Mouse (Mus musculus) small intestine, adult 2 months (tissue): ENCODE results near the gene Med13l. TPM values are rescaled to one million over a fixed set of nuclear protein-coding genes. Genes with fewer than 3 reads are reported as not detected.

Source experiments
- H3K27ac ChIP-seq: fragments of 200-500 bp; 2 replicates; pipeline ENCODE4 v1.5.1; 2012; ENCODE audit warnings: low read depth, low read length, control low read depth, inconsistent platforms; ENCODE audit not compliant: insufficient read depth
- H3K27me3 ChIP-seq: fragments of 200-500 bp; 2 replicates; pipeline ENCODE4 v1.6.1; 2012; ENCODE audit warnings: mild to moderate bottlenecking, moderate library complexity, low read length, inconsistent platforms; ENCODE audit not compliant: control insufficient read depth, insufficient read depth
- H3K36me3 ChIP-seq: fragments of 200-500 bp; 2 replicates; pipeline ENCODE4 v1.6.1; 2012; ENCODE audit warnings: mild to moderate bottlenecking, low read length, control low read depth, inconsistent platforms; ENCODE audit not compliant: control insufficient read depth, insufficient read depth
- H3K4me1 ChIP-seq: fragments of 200-500 bp; 2 replicates; pipeline ENCODE4 v1.6.1; 2012; ENCODE audit warnings: low read length, inconsistent platforms, mixed read lengths; ENCODE audit not compliant: control insufficient read depth, insufficient read depth, insufficient read length
- H3K4me3 ChIP-seq: fragments of 200-500 bp; 2 replicates; pipeline ENCODE4 v1.5.1; 2012; ENCODE audit warnings: low read depth, mild to moderate bottlenecking, control low read depth, inconsistent platforms, low read length, moderate library complexity
- CTCF ChIP-seq: fragments of 200-500 bp; IDR thresholded peaks from 2 replicates; pipeline ENCODE4 v1.5.1; 2012; ENCODE audit warnings: low read depth, mild to moderate bottlenecking, control low read depth, inconsistent platforms, low read length, moderate library complexity, mixed read lengths; ENCODE audit not compliant: insufficient replicate concordance, insufficient read length; ENCODE audit errors: extremely low read depth
- POLR2A ChIP-seq: fragments of 200-500 bp; IDR thresholded peaks from 2 replicates; pipeline ENCODE4 v1.6.1; 2012; ENCODE audit warnings: low read depth, mild to moderate bottlenecking, control low read depth, inconsistent platforms, low read length, moderate library complexity
- WGBS: fragments of 180-500 bp; shearing (Covaris S2); methylation state at CpG from one replicate; pipeline ENCODE4 v1.1.7; 2018; 5-methylcytosine and 5-hydroxymethylcytosine counted together
- polyA plus RNA-seq: library from polyadenylated mRNA; depleted of rRNA; stranded (reverse); fragments of >200 nt; gene quantifications from 2 replicates; pipeline ENCODE4 v1.2.3, GENCODE M21; 2012

Med13l gene
- polyA plus RNA-seq, 1 experiment, result 13.6 TPM

DNA sequence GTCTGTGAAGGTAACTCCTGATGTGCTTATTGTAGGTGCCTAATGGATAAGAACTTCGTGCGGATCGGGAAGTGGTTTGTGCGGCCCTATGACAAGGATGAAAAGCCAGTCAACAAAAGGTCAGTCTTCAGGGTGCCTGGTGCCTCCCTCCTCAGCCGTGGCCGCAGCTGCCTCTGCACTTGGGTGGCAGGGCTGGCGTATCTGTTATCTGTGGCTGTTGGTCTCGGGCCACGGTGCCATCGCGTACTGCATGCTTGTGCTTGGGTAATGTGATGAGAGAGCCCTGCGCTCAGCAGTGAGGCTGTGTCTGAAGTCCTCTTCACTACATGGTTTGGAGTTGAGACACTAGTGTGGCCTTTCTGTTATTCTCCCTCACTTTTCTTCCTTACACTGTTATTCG lies 120.4 kb downstream of the Med13l start:
- WGBS, result 90% methylated on average over 13 of the region's 13 CpGs

GRCm38 (mm10) chr5:118682007-118682406 lies 121.5 kb downstream of the Med13l start:
- Histone ChIP-seq H3K36me3 (peaks cover 7% of the 10 kb centered on the region), H3K27me3 (no peaks in the 10 kb centered on the region), H3K27ac (no peak overlapping the region), H3K4me1 (peaks cover 32% of the 10 kb centered on the region), H3K4me3 (no peak overlapping the region)
- WGBS, result 94% methylated on average over 6 of the region's 6 CpGs
- no peak for TF ChIP-seq CTCF
- no peak for TF ChIP-seq POLR2A

More for the DNA sequence above, 120.4 kb downstream of the Med13l start:
- TF ChIP-seq POLR2A (no peak), CTCF (no peak)
- H3K27ac ChIP-seq, result no peak overlapping the region
- H3K4me1 ChIP-seq, result peaks cover 41% of the 10 kb centered on the region
- no peak overlapping the region for H3K4me3 ChIP-seq
- H3K27me3 ChIP-seq, result no peaks in the 10 kb centered on the region
- peaks cover 7% of the 10 kb centered on the region for H3K36me3 ChIP-seq

GRCm38 (mm10) chr5:118685145-118685544 lies 124.7 kb downstream of the Med13l start:
- 76% methylated on average over 8 of the region's 8 CpGs for WGBS
- H3K27me3 ChIP-seq, result no peaks in the 10 kb centered on the region

DNA sequence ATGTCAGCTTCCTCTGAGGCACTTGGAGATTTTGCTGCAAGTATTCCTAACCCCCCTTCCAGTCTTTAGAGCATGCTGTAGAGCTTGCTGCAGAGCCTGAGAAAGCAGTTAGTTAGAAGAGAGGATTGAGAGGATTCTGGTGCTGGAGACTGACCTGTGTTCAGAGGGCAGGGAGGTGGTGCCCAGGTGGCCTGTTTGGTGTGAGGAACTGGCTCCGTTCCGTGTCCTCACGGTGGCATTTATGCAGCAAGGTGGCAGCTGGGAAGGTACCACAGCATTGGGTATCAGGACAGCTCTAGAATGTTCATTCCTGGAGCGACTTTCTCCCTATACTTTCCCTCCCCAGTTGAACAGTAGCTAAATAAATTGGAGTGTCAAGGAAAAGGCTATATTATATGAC lies 125.5 kb downstream of the Med13l start:
- H3K27ac ChIP-seq, result no peak overlapping the region
- H3K27me3 ChIP-seq, result no peaks in the 10 kb centered on the region
- WGBS, result 79% methylated on average over 4 of the region's 4 CpGs
- TF ChIP-seq CTCF (no peak), POLR2A (no peak)
- peaks cover 4% of the 10 kb centered on the region for H3K36me3 ChIP-seq
- no peak overlapping the region for H3K4me3 ChIP-seq
- H3K4me1 ChIP-seq, result peaks cover 29% of the 10 kb centered on the region

More at GRCm38 (mm10) chr5:118685145-118685544, 124.7 kb downstream of the Med13l start:
- Histone ChIP-seq H3K36me3 (peaks cover 7% of the 10 kb centered on the region), H3K4me1 (peaks cover 26% of the 10 kb centered on the region), H3K27ac (no peak overlapping the region), H3K4me3 (no peak overlapping the region)
- TF ChIP-seq CTCF (no peak), POLR2A (no peak)

GRCm38 (mm10) chr5:118688886-118689835 lies 128.7 kb downstream of the Med13l start:
- peaks cover 49% of the 10 kb centered on the region for H3K4me1 ChIP-seq
- no peaks in the 10 kb centered on the region for H3K36me3 ChIP-seq
- no peak overlapping the region for H3K4me3 ChIP-seq
- H3K27me3 ChIP-seq, result no peaks in the 10 kb centered on the region
- H3K27ac ChIP-seq, result 0 out of 2 replicates have a peak overlapping the region, but pooled peaks have one; percentile 39
- 34% methylated on average over 15 of the region's 15 CpGs for WGBS
- no peak for TF ChIP-seq CTCF
- TF ChIP-seq POLR2A, result no peak

DNA sequence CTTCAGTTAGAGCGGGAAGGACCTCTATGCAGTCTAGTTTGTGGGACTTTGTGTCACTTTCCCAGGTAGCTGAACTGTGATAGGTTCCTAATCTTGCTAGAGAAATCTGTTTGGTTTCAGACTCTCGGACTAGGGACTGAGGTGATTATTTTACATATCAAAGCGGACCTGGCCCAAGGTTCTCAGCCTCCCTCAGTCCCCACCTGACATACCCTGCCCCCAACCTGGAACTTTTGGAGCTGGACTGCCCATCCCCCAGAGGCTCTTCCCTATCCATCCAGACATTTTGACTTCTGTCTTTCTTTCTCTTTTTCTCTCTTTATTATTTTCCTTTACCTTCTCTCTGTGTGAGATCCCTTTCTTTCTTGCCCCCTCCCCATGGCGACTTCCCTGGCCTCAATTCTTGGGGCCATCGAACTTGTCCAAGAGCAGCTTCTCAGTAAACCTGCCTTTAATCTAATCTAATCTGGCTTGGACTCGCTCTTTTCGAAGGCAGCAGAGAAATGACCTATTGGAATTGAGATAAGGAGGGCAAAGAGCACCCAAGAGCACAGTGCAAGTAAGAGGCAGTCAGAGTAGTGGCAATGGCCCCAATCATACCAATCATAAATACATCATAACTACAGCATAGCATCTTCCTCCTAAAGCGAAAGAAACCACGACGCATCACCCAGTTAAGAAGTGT lies 130.7 kb downstream of the Med13l start:
- peaks cover 50% of the 10 kb centered on the region for H3K4me1 ChIP-seq
- no peaks in the 10 kb centered on the region for H3K36me3 ChIP-seq
- peak overlapping the region; percentile 81; the same call in 1 of the 2 replicates for H3K27ac ChIP-seq
- H3K4me3 ChIP-seq, result peak overlapping the region; percentile 29; the same call in 1 of the 2 replicates
- 38% methylated on average over 10 of the region's 10 CpGs for WGBS
- TF ChIP-seq POLR2A (no peak), CTCF (no peak)
- H3K27me3 ChIP-seq, result no peaks in the 10 kb centered on the region

GRCm38 (mm10) chr5:118691710-118692040 lies 131.2 kb downstream of the Med13l start:
- WGBS, result 25% methylated on average over 7 of the region's 7 CpGs
- Histone ChIP-seq H3K27ac (peak overlapping the region; percentile 32), H3K4me3 (peak overlapping the region; percentile 29), H3K27me3 (no peaks in the 10 kb centered on the region), H3K36me3 (no peaks in the 10 kb centered on the region), H3K4me1 (peaks cover 50% of the 10 kb centered on the region)
- no peak for TF ChIP-seq CTCF
- TF ChIP-seq POLR2A, result no peak
